Mouse (Mus musculus): ENCODE measurements around the gene Ppp2r5d.

Ppp2r5d gene

GRCm38 (mm10) chr17:46714756-46715481 lies 10.0 kb upstream of the Ppp2r5d start:
- no peak for DNase-seq

- no peak for DNase-seq
Observed at GRCm38 (mm10) chr17:46713849-46714248, 8.9 kb upstream of the Ppp2r5d start.

GRCm38 (mm10) chr17:46712442-46712841 lies 7.5 kb upstream of the Ppp2r5d start:
- DNase-seq: no peak

GRCm38 (mm10) chr17:46711612-46712271 lies 6.8 kb upstream of the Ppp2r5d start:
- DNase-seq: peak; percentile 50

GRCm38 (mm10) chr17:46710959-46711597 lies 6.2 kb upstream of the Ppp2r5d start, which contains the start of gene Pex6:
Pex6 (plus strand) TSS chr17:46711463.
- peak; percentile 95 for DNase-seq

- no peak for DNase-seq
Observed at GRCm38 (mm10) chr17:46706375-46707089, 1.6 kb upstream of the Ppp2r5d start.

- DNase-seq: no peak
Observed at GRCm38 (mm10) chr17:46703971-46704886, 682 bp downstream of the Ppp2r5d start.

- DNase-seq: no peak
Observed at GRCm38 (mm10) chr17:46702506-46702905, 2.4 kb downstream of the Ppp2r5d start.

- no peak for DNase-seq
Observed at GRCm38 (mm10) chr17:46702100-46702499, 2.8 kb downstream of the Ppp2r5d start.

- no peak for DNase-seq
Observed at GRCm38 (mm10) chr17:46701489-46701888, 3.4 kb downstream of the Ppp2r5d start.

GRCm38 (mm10) chr17:46699912-46700311 lies 5.0 kb downstream of the Ppp2r5d start:
- no peak for DNase-seq

- DNase-seq: no peak
Observed at GRCm38 (mm10) chr17:46699245-46699644, 5.7 kb downstream of the Ppp2r5d start.

- no peak for DNase-seq
Observed at GRCm38 (mm10) chr17:46698515-46698914, 6.4 kb downstream of the Ppp2r5d start.

- DNase-seq: no peak
Observed at GRCm38 (mm10) chr17:46694517-46695063, 10.3 kb downstream of the Ppp2r5d start.

- DNase-seq: no peak
Observed at GRCm38 (mm10) chr17:46691390-46691789, 13.5 kb downstream of the Ppp2r5d start.

- no peak for DNase-seq
Observed at GRCm38 (mm10) chr17:46690665-46691064, 14.2 kb downstream of the Ppp2r5d start.

GRCm38 (mm10) chr17:46685913-46686312 lies 19.0 kb downstream of the Ppp2r5d start:
- no peak for DNase-seq

- no peak for DNase-seq
Observed at GRCm38 (mm10) chr17:46682654-46683389, 22.1 kb downstream of the Ppp2r5d start.

GRCm38 (mm10) chr17:46681466-46682118 lies 23.3 kb downstream of the Ppp2r5d start:
- no peak for DNase-seq

- DNase-seq: peak; percentile 99
Observed at GRCm38 (mm10) chr17:46680760-46681373, 24.0 kb downstream of the Ppp2r5d start, which contains the start of gene Klhdc3. Klhdc3 (minus strand) TSS chr17:46680914.

Measured in right cerebral cortex, postnatal 14 days (tissue).